Mouse (Mus musculus): Measurements from ENCODE around the gene Hist1h3e. TPM values are rescaled to one million over a fixed set of nuclear protein-coding genes. Genes with fewer than 3 reads are reported as not detected.
"Not testable (repeated sequence)": the region's sequence is repeated elsewhere in the genome, so short reads cannot be mapped to it uniquely, and the experiment has no call there.

The Hist1h3e gene
- total RNA-seq, 2 experiments from 2014 or later, result 264 to 387 TPM

DNA sequence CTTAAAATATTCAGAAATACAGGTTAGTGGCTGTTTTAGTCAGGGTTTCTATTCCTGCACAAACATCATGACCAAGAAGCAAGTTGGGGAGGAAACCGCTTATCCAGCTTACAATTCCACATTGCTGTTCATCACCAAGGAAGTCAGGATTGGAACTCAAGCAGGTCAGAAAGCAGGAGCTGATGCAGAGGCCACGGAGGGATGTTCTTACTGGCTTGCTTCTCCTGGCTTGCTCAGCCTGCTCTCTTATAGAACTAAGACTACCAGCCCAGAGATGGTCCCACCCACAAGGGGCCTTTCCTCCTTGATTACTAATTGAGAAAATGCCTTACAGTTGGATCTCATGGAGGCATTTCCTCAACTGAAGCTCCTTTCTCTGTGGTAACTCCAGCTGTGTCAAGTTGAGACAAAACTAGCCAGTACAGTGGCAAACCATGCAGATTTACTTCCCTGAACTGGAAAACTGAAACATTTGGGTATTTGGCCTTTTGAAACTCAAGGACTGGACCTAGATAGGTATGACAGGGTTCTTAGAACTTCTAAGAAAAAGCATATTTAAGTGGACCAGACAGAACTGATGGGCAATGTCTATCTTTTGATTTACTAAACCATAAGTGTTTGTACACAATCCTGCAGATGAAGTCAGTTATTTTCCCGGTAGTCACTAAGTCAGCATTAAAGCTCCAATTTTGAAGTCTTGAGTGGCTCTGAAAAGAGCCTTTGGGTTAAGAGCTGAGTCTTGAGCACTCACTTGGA, 19.8 kb downstream of the Hist1h3e start:
- ATAC-seq (replicated peaks; ENCODE audit: low FRiP score, poor library complexity, severe bottlenecking), result not testable (repeated sequence)

DNA sequence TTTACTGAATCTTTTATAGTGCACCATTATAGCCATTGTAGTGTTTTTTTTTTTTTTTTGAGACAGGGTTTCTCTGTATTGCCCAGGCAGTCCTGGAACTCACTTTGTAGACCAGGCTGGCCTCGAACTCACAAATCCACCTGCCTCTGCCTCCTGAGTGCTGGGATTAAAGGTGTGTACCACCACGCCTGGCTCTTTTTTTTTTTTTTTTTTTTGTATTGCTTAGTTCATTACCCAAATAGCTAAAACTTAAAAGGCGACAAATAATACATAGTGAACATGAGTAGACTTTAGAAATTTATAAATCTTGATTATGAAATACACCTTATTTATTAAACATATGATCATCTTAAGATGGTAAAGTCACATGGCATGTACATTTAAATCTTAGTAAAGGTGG, 20.7 kb downstream of the Hist1h3e start:
- ATAC-seq (replicated peaks; ENCODE audit: low FRiP score, poor library complexity, severe bottlenecking), result no peak

DNA sequence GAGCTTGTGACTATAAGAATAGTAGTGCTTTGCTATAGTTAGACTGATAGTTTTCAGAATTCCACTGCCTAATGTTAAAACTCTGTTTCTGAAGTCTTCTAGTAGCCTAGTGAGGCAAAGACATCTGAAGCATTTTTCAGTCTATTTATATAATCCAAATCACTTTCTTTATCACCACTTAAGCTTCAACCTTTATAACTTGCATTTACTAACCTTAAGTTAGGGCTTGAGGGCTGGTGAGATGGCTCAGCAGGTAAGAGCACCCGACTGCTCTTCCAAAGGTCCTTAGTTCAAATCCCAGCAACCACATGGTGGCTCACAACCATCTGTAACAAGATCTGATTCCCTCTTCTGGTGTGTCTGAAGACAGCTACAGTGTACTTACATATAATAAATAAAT, 22.3 kb downstream of the Hist1h3e start:
- ATAC-seq (replicated peaks; ENCODE audit: low FRiP score, poor library complexity, severe bottlenecking), result not testable (repeated sequence)

DNA sequence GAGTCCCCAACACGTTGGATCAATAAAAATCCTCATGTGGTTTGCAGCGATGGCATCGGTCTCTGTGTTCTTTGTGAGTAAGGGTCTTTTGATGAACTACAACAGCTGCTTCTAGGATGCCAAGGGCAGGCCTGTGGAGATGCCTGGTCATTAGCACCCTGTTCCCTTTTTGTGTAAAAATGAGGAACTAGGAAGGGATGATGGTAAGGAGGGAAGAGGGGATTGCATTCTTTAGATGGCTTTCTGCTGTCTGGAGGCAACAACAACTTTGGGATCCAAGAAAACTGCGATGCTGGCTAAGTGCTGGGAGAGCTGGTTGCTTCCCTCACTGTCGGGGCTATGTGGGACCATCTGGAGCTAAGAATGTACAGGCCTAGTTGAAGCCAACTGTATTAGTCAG, 23.9 kb downstream of the Hist1h3e start:
- no peak for ATAC-seq (replicated peaks; ENCODE audit: low FRiP score, poor library complexity, severe bottlenecking)

DNA sequence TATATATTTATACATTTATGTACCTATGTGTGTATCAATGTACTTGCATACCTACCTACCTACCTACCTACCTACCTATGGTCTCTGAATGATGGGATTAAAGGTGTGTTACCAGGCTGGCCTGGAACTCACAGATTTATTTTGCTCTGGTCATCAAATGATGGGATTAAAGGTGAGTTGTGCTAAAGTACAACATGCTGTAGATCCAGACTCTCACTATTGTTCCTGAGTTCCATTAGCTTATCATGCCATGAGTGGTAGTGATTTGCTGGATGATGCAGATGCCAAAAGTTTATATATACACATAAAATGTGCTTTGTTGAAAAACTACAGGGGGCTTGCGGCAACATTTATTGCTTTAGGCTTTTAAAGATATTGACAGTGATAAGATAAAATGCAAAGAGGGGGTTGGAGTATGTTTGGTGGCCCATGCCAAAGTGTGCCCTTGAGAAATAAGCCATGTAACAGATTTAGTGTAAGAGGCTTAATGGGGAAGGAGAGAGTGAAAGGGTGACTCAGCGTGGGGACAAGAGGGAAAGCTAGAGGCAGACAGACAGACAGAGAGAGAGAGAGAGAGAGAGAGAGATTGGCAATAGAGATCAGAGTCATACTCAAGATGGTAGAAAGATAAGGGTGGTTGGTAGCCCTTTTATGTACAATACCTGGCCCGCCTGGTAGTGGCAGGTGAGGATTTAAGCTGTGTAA, 25.0 kb downstream of the Hist1h3e start:
- no peak for ATAC-seq (replicated peaks; ENCODE audit: low FRiP score, poor library complexity, severe bottlenecking)

DNA sequence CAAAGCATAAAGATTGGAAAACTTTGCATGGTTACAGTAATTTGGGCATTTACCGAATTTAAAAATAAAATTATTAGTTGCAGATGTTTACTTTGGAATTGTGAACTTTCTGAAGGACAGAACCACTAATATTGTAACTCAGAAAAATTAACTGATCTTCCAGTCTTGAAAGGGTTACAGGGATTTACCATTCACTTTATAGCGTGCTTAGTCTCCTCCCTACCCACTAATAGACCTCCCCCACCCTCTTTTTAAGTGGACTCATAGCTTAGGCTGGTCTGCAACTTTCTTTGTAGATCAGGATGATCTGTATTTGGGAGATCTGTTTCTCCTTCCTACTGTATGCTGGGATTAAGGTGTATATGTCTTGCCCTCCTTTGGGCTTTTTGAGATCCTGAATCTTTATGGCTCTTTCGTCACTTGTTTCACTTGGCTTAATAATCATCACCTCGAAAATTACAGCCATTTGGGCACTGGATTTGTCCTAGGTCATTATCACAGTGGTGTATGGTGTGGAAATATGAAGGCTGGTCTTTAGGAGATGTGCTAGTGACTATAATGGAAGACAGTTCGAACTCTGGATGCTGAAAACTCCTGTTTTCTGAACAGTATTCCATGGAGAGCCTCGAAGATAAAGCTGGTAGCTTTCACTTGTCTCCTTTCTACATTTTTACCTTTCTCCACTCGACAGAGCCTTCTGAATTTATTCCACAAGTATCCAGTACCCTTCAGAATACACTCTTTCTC, 25.9 kb downstream of the Hist1h3e start:
- no peak for ATAC-seq (replicated peaks; ENCODE audit: low FRiP score, poor library complexity, severe bottlenecking)

DNA sequence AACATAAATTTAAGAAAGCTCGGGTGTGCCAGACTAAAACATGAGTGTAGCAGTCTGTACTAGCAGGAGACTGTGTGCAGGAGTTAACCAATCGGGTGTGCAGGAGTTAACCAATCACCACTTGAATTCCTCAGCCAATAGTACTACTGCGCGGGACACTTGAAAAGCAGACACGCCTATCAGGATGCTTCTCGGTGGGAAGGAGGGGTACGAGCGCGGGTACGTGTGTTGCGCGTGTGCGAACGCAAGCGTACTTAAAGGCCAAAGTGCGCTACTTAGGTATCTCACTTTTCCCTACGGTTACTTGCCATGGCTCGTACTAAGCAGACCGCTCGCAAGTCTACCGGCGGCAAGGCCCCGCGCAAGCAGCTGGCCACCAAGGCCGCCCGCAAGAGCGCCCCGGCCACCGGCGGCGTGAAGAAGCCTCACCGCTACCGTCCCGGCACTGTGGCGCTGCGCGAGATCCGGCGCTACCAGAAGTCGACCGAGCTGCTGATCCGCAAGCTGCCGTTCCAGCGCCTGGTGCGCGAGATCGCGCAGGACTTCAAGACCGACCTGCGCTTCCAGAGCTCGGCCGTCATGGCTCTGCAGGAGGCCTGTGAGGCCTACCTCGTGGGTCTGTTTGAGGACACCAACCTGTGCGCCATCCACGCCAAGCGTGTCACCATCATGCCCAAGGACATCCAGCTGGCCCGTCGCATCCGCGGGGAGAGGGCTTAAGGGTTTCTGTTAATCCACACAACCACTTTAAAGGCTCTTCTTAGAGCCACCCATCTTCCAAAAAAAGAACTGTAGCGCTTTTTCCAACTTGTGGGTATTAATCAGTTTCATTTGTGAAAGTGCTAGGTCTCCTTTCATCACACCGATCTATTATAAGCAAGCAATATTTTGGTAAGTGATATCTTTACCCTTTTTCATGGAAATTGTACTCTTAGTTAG, 26.8 kb downstream of the Hist1h3e start, which contains the start of gene Hist1h3g:
Hist1h3g (plus strand) TSS at position 286 of the 939 bp plus-strand sequence.
- ATAC-seq (replicated peaks; ENCODE audit: low FRiP score, poor library complexity, severe bottlenecking), result peak; percentile 70

DNA sequence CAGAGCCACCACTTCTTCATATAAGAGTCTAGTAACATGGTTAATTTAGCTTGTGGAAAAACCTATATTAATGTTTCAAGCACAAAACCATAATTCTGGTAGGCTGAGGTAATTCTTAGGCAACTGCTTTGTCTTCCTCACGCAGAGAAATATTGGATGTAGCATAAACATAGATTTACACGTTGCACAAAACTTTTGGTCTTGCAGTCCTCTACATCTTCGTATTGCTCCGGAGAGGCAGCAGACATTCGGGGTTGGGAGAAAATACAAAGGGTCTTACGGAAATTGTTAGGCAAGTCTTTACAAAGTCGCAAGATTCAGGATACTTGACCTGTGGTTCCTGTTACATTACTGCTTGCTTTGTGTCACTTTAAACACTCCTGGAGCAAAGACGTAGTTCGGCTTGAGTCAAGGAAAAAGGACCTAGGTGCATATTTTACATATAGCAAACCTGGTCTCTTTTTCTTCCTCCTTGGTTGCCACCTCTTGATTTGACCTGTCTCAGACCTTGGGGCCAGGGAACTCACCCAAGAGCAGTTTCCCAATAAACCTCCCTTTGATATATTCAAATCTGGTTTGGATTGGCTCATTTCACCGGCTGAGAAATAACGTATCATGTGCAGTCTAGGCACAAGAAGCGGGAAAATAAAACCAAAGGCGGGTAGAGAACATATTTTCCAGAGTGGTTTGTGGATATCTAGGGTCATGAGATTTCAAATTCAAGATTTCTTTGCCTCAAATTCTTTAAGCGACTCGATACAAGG, 27.6 kb downstream of the Hist1h3e start:
- peak; percentile 23 for ATAC-seq (replicated peaks; ENCODE audit: low FRiP score, poor library complexity, severe bottlenecking)

DNA sequence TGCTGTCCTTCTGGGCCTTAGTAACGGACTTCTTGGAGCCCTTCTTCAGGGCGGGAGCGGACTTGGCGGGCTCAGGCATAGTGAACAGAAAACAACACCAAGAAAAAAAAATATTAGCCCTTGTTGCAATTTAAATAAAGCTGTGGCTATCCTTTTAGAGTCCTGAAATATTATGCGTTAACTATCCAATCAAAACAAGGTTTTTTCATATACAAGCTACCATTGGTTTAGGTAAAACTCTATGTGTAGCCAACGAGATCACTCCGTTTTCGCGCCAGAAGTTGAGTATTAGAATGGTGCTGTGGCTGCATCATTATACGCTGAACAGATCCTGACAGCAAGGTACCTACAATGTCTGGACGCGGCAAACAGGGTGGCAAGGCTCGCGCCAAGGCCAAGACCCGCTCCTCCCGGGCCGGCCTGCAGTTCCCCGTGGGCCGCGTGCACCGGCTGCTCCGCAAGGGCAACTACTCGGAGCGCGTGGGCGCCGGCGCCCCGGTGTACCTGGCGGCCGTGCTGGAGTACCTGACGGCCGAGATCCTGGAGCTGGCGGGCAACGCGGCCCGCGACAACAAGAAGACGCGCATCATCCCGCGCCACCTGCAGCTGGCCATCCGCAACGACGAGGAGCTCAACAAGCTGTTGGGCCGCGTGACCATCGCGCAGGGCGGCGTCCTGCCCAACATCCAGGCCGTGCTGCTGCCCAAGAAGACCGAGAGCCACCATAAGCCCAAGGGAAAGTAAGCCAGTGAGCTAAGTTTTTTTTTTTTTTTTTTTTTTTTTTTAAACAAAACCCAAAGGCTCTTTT, 28.4 kb downstream of the Hist1h3e start, which contains the start of gene Hist1h2af:
Hist1h2af (plus strand) TSS at position 347 of the 808 bp plus-strand sequence.
- ATAC-seq (replicated peaks; ENCODE audit: low FRiP score, poor library complexity, severe bottlenecking), result peak; percentile 47

DNA sequence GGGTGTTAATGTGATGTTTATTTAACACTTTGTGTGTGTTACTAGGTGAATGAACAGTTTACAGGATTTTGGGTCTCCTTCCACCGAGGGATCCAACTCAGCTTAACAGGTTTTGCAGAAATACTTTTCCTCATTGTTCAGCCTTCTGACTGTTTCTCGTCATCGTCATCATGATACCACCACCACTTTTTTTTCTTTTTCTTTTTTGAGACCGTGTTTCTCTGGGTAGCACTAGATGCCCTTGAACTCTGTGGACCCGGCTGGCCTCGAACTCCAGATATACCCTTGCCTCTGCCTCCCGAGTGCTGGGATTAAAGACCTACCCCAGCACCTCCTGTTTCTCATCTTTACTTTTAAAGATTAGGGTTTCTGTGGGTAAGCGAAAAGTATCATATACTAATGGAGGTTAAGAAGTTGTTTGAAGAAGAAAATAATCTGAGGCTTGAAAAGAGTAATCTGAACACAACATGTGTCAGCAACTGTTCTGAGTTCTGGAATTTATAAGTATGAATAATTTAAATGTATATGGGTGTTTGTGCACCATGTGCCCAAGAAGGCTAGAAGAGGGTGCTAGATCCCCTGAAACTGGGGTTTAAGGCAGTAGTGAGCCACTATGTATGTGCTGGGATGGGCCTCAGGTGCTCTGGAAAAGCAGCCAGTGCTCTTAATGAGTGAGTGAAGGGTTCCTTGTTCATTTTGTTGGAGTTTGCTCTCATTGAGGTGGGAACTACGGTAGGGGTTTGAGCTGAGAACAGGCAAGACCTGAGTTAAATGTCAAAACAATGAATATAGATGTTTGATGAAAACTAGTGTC, 29.7 kb downstream of the Hist1h3e start:
- ATAC-seq (replicated peaks; ENCODE audit: low FRiP score, poor library complexity, severe bottlenecking), result no peak

DNA sequence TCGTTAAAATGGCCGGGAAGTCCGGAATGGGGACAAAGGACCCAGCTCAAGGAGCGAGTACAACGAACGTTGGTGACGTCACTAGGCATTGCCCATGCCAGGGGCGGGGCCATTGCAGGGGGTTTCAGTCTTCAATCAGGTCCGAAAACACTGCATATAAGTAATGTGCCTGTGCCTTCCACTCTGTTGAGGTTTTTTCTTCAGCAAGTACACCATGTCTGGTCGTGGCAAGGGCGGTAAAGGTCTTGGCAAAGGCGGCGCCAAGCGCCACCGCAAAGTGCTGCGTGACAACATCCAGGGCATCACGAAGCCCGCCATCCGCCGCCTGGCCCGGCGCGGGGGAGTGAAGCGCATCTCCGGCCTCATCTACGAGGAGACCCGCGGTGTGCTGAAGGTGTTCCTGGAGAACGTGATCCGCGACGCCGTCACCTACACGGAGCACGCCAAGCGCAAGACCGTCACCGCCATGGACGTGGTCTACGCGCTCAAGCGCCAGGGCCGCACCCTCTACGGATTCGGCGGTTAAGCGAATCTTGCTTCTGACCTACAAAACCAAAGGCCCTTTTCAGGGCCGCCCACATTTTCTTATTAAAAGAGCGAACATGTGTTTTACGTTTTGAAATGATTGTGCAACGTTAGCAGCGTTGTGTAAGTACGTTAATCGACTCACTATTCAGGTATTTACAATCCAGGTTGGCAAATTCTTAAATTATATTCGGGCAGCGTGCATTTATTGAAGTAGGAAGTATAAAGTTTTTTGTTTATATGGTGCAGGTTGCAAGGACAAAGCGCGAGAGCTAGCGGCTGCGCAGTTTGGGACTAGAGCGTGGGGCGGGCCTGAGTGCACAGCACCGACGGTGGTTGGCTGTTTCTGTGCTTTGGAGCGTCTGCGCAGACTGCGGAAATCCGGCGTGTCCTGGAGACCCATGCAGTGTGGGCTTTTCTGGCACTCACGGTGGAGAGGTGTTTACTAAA, 31.0 kb downstream of the Hist1h3e start, which contains the start of gene Hist1h4h:
Hist1h4h (plus strand) TSS at position 150 of the 975 bp plus-strand sequence.
- peak; percentile 50 for ATAC-seq (replicated peaks; ENCODE audit: low FRiP score, poor library complexity, severe bottlenecking)

DNA sequence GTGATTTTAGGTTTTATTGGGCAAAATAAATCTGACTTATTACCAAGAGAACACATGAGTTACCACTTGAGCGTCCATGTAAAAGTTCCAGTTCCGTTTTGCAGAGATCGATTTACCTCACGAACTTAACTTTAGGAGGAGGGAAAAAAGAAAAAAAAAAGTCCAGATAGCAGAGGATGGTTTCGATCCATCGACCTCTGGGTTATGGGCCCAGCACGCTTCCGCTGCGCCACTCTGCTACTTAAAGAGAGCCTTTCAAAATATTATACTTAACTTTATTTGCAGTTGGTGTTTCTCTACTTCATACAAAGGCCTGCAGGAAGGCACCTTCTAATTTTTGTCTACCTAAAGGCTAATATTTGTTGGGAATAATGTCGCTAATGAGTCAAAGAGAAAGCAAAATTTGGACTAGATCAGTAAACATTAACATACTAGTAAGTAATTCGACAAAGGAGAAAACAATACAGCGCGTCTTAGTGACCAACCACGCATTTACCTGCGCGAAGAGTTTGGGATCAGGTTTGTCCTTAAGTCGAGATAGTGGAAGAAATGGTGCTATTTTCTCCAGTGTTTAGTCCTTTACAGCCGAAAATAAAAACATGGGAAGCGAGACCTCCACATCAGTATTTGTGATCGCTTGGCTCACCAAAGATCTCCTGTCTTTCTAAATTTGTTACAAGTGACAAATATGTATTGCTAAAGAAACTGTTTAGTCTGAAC, 31.8 kb downstream of the Hist1h3e start:
- ATAC-seq (replicated peaks; ENCODE audit: low FRiP score, poor library complexity, severe bottlenecking), result no peak

DNA sequence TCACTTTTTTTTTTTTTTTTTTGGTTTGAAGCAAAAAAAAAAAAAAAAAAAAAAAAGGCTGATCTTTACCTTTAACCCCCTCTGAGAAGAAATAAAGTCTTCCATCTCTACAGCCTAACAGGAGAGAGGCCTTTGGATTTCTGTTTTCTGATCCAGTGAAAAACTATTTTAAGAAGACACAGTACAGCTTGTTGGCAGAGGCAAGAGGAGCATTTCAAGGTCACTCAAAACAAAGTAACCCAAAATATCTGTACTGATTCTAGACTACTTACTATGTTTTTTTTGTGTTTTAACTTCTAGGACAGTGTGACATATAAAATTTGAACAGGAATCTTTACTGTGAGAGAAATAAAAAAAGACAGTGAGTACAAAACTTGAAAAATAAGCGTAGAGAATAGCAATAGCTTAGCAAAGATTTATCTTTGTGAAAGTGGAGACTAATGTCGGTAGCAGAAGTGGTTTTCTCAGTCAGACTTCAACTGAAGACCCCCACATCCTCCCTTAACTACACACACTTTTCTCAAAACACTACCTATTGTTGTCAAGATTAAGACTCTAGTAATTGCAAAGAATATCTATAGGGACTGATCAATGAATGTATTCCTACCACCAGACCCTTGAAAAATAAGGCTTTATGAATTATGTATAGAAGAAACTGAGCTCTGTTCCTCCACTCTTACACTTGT, 32.5 kb downstream of the Hist1h3e start:
- ATAC-seq (replicated peaks; ENCODE audit: low FRiP score, poor library complexity, severe bottlenecking), result no peak

DNA sequence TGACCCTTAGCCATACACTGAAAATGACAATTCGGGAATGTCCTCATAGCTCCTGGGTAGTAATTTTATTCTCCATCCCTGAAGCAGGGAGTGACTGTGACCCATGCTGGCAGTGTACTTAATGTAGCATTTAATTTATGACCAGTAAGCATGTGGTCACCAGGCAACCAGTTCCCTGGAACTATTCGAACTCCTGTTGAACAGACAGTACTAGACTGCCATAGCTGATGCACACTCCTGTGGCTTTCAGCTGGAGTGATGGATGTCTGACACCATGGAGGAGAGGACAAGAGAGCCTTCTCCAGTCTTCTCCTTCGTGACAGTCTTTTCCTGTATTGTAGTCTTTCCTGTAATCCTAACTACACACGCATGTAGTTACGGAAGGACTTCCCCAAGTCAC, 33.2 kb downstream of the Hist1h3e start:
- no peak for ATAC-seq (replicated peaks; ENCODE audit: low FRiP score, poor library complexity, severe bottlenecking)

DNA sequence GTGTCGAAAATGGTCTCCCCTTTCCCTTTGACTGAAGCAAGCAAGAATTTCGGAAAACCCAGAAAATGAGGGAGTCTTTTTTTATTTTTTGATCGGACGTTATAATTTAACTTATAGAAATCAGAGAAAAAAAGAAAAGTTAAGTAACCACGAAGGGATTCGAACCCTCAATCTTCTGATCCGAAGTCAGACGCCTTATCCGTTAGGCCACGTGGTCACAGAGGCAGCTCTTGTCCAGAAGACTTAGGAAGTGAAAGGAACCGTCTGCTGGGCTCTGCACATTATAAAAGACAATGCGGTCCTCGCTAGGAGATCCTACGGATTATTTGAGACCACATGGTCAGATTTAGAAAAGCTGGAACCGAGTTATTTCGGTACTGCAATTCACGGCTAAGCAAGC, 35.9 kb downstream of the Hist1h3e start:
- ATAC-seq (replicated peaks; ENCODE audit: low FRiP score, poor library complexity, severe bottlenecking), result peak; percentile 36; the same call in 1 of the 2 replicates
